Mouse (Mus musculus): Measurements from ENCODE around the gene Sfxn5. TPM values are rescaled to one million over a fixed set of nuclear protein-coding genes. Genes with fewer than 3 reads are reported as not detected.

The Sfxn5 gene
- polyA plus RNA-seq, 1 experiment from 2014 or later: 15.8 TPM

DNA sequence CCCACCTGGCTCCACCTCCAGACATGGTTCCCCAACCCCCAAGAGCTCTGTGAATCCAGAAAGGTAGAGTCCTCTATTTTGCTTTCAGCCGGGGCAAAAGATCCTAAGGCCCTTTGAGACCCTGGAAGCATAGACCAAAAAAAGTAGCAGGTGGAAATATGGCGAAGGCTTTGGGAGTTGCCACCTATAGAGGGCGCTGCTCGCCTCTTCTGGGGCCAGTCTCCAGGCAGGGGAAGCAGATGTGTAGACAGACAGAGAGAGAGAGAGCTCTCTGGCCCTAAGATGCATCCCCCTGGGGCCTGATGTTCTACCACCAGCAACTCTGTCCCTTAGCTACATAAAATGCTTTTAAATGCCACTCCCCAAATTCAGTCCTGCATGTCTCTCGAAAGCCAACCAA lies 96.2 kb downstream of the Sfxn5 start:
- no peak for ATAC-seq (ENCODE audit: low read depth)
- Histone ChIP-seq H3K36me3 (no peaks in the 10 kb centered on the region), H3K27me3 (peaks cover 4% of the 10 kb centered on the region; the same call in 1 of the 2 replicates), H3K4me1 (replicated peaks) (peaks cover 15% of the 10 kb centered on the region), H3K27ac (replicated peaks) (no peak overlapping the region), H3K9me3 (no peaks in the 10 kb centered on the region), H3K4me2 (no peak overlapping the region), H3K4me3 (no peak overlapping the region), H3K9ac (no peak overlapping the region)
- WGBS: 44% methylated on average over 5 of the region's 5 CpGs

GRCm38 (mm10) chr6:85234796-85235195 lies 98.4 kb downstream of the Sfxn5 start:
- no peak; the same call in 1 of the 2 replicates for ATAC-seq (ENCODE audit: low read depth)
- Histone ChIP-seq H3K27ac (replicated peaks) (no peak overlapping the region), H3K9ac (no peak overlapping the region), H3K4me1 (replicated peaks) (peaks cover 21% of the 10 kb centered on the region), H3K4me2 (no peak overlapping the region), H3K36me3 (no peaks in the 10 kb centered on the region), H3K27me3 (peaks cover 4% of the 10 kb centered on the region; the same call in 1 of the 2 replicates), H3K9me3 (no peaks in the 10 kb centered on the region), H3K4me3 (no peak overlapping the region)
- WGBS: 55% methylated on average over 5 of the region's 5 CpGs

GRCm38 (mm10) chr6:85232836-85233623 lies 100.2 kb downstream of the Sfxn5 start:
- H3K27ac ChIP-seq (replicated peaks): no peak overlapping the region
- no peak overlapping the region for H3K4me3 ChIP-seq
- 23% methylated on average over 7 of the region's 7 CpGs for WGBS
- no peak for ATAC-seq (ENCODE audit: low read depth)
- peaks cover 4% of the 10 kb centered on the region; the same call in 1 of the 2 replicates for H3K27me3 ChIP-seq
- H3K4me2 ChIP-seq: no peak overlapping the region
- H3K9me3 ChIP-seq: no peaks in the 10 kb centered on the region
- no peak overlapping the region for H3K9ac ChIP-seq
- H3K36me3 ChIP-seq: no peaks in the 10 kb centered on the region
- H3K4me1 ChIP-seq (replicated peaks): peaks cover 18% of the 10 kb centered on the region

DNA sequence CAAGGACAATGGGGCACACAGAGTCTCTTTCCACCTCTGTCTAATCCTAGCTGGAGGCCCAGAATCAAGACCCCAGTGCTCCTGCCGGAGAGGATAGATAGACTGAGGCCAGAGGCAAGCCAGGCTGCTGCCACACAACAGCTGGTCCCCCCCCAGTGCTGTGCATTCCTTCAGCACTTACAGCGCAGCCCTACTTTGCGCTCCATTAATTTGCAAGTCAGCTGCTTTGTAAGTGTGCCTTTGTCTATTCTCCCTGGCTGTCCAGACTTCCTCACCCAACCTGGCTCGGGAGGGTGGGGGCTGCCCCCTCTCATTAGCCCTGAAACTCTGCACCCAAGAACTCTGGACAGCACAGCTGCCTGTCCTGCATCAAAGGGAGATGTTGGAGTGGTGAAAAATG lies 101.2 kb downstream of the Sfxn5 start:
- ATAC-seq (ENCODE audit: low read depth): no peak; the same call in 1 of the 2 replicates

DNA sequence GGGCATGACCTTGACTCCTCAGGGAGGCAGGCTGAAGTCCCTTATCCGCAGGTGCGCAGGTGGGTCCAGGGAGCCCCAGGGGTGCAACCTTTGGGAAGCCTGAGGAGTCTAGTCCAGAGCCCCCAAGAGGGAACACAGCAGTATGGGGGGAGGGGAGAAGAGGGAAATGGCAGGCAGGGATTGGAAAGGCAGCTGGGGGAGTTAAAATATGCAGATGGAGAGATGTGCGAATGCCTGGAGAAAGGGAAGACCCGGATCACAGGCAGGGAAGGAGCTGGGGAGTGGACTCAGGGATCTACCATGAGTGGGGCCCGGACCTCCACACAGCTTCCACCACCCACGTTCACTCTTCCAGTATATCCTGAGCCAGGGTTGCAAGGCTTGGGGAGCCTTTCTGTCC lies 101.8 kb downstream of the Sfxn5 start:
- Histone ChIP-seq H3K9ac (no peak overlapping the region), H3K4me2 (no peak overlapping the region), H3K36me3 (no peaks in the 10 kb centered on the region), H3K9me3 (no peaks in the 10 kb centered on the region), H3K4me1 (replicated peaks) (peaks cover 18% of the 10 kb centered on the region), H3K4me3 (no peak overlapping the region), H3K27me3 (peaks cover 4% of the 10 kb centered on the region; the same call in 1 of the 2 replicates), H3K27ac (replicated peaks) (no peak overlapping the region)
- no peak for ATAC-seq (ENCODE audit: low read depth)
- 24% methylated on average over 6 of the region's 6 CpGs for WGBS

More for the DNA sequence above, 101.2 kb downstream of the Sfxn5 start:
- Histone ChIP-seq H3K4me2 (no peak overlapping the region), H3K27ac (replicated peaks) (no peak overlapping the region), H3K4me3 (no peak overlapping the region), H3K9me3 (no peaks in the 10 kb centered on the region), H3K4me1 (replicated peaks) (peaks cover 18% of the 10 kb centered on the region), H3K36me3 (no peaks in the 10 kb centered on the region), H3K27me3 (peaks cover 4% of the 10 kb centered on the region; the same call in 1 of the 2 replicates), H3K9ac (no peak overlapping the region)
- 26% methylated on average over 4 of the region's 4 CpGs for WGBS

DNA sequence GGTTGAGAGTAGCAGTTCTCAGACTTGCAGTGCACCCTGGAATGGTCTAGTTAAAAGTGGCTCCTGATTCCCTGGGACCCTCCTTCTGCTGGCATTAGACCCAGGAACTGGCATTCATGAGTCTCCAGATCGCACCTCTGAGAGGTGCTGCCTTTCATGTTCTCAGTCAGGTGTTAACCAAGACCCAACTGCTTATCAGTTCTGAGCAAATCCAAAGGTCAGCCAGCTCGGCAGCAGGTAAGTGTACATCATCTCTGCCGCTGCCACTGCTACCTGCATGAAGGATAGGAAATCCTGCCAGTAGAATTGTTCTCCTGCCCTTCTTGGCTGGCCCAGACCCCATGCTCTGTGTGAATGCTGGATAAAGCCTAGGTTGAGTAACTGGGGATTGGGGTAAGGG lies 102.5 kb downstream of the Sfxn5 start:
- no peaks in the 10 kb centered on the region for H3K36me3 ChIP-seq
- H3K27me3 ChIP-seq: peaks cover 4% of the 10 kb centered on the region; the same call in 1 of the 2 replicates
- H3K4me3 ChIP-seq: no peak overlapping the region
- ATAC-seq (ENCODE audit: low read depth): no peak
- H3K27ac ChIP-seq (replicated peaks): no peak overlapping the region
- H3K4me1 ChIP-seq (replicated peaks): peaks cover 18% of the 10 kb centered on the region
- WGBS: 76% methylated on average over 3 of the region's 3 CpGs
- no peak overlapping the region for H3K9ac ChIP-seq
- no peaks in the 10 kb centered on the region for H3K9me3 ChIP-seq
- H3K4me2 ChIP-seq: no peak overlapping the region

GRCm38 (mm10) chr6:85227520-85227919 lies 105.7 kb downstream of the Sfxn5 start:
- H3K27me3 ChIP-seq: peaks cover 13% of the 10 kb centered on the region; the same call in 1 of the 2 replicates
- no peak for ATAC-seq (ENCODE audit: low read depth)

DNA sequence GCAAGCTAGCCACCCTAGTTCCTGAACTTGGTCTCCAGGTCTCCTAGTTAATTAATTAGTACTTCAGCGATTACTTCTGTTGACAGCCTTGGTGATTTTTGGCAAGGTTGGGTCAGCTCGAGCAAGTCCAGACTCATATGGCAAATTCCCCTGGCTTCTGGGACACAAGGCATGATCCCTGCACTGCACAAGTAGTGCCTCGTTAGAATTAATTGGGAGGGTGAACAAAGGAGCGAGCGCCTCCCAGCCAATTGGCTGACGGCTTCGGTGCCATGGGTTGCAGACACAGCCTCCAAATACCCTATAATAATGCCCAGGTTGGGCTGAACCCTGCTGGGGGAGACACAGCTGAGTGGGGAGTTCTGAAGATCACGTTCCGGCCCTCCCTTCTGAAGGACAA lies 106.7 kb downstream of the Sfxn5 start:
- Histone ChIP-seq H3K4me1 (replicated peaks) (peaks cover 13% of the 10 kb centered on the region), H3K36me3 (no peaks in the 10 kb centered on the region), H3K4me2 (no peak overlapping the region), H3K9me3 (no peaks in the 10 kb centered on the region), H3K27ac (replicated peaks) (no peak overlapping the region), H3K9ac (no peak overlapping the region), H3K27me3 (peaks cover 9% of the 10 kb centered on the region; the same call in 1 of the 2 replicates), H3K4me3 (no peak overlapping the region)
- 68% methylated on average over 9 of the region's 9 CpGs for WGBS
- no peak for ATAC-seq (ENCODE audit: low read depth)

More at GRCm38 (mm10) chr6:85227520-85227919, 105.7 kb downstream of the Sfxn5 start:
- Histone ChIP-seq H3K4me2 (no peak overlapping the region), H3K9ac (no peak overlapping the region), H3K9me3 (no peaks in the 10 kb centered on the region), H3K4me1 (replicated peaks) (peaks cover 20% of the 10 kb centered on the region), H3K27ac (replicated peaks) (no peak overlapping the region), H3K36me3 (no peaks in the 10 kb centered on the region), H3K4me3 (no peak overlapping the region)
- WGBS: 78% methylated on average over 2 of the region's 2 CpGs

- H3K4me3 ChIP-seq: no peak overlapping the region
- H3K9ac ChIP-seq: no peak overlapping the region
- ATAC-seq (ENCODE audit: low read depth): no peak
- H3K36me3 ChIP-seq: no peaks in the 10 kb centered on the region
- no peaks in the 10 kb centered on the region for H3K9me3 ChIP-seq
- peaks cover 9% of the 10 kb centered on the region; the same call in 1 of the 2 replicates for H3K27me3 ChIP-seq
- H3K4me1 ChIP-seq (replicated peaks): 0 out of 2 replicates have a peak, but pooled peaks cover 7% of the 10 kb centered on the region
- H3K27ac ChIP-seq (replicated peaks): no peak overlapping the region
- WGBS: 32% methylated on average over 15 of the region's 15 CpGs
- H3K4me2 ChIP-seq: no peak overlapping the region
Measured at GRCm38 (mm10) chr6:85224442-85224891, 108.8 kb downstream of the Sfxn5 start.

DNA sequence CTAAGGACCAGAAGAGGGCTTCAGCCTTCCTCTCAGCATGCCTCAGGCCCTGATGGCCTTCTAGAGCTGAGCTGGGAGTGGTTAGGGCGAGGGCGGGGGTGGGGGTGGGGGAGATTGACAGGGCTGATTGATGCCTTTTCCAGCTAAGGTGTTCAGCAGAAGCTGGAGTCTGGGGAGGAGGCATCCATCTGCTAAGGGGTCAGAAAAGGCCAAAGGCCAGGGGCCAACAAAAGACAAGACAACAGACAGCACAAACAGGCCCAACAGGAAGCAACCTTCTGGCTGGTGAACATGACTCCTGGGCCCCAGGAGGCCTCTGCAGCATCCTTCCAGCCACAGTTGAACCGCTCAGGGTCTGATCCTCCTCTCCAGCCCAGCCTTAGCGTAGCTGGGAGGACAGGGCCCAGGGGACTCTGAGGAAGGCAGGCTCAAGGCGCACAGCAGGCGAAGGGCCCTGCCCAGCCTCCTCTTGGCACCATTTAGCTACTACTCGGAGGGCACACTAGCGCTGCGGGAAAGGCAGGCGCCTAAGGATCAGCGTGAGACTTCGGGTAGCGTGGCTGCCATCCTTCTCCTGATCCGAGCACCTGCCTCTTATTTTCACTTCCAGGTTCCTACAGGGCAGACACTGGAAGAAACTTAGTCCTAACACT lies 109.6 kb downstream of the Sfxn5 start:
- 33% methylated on average over 14 of the region's 14 CpGs for WGBS
- Histone ChIP-seq H3K9ac (no peak overlapping the region), H3K4me3 (no peak overlapping the region), H3K4me1 (replicated peaks) (peaks cover 10% of the 10 kb centered on the region; the same call in 1 of the 2 replicates), H3K4me2 (no peak overlapping the region), H3K9me3 (no peaks in the 10 kb centered on the region), H3K27me3 (peaks cover 9% of the 10 kb centered on the region; the same call in 1 of the 2 replicates), H3K36me3 (no peaks in the 10 kb centered on the region), H3K27ac (replicated peaks) (no peak overlapping the region)
- ATAC-seq (ENCODE audit: low read depth): no peak

GRCm38 (mm10) chr6:85222551-85222950 lies 110.7 kb downstream of the Sfxn5 start:
- H3K9me3 ChIP-seq: no peaks in the 10 kb centered on the region
- no peak overlapping the region for H3K9ac ChIP-seq
- no peak overlapping the region for H3K4me2 ChIP-seq
- WGBS: 84% methylated on average over 10 of the region's 10 CpGs
- H3K27me3 ChIP-seq: peaks cover 9% of the 10 kb centered on the region; the same call in 1 of the 2 replicates
- H3K4me1 ChIP-seq (replicated peaks): peaks cover 10% of the 10 kb centered on the region; the same call in 1 of the 2 replicates
- no peak for ATAC-seq (ENCODE audit: low read depth)
- H3K4me3 ChIP-seq: no peak overlapping the region
- no peak overlapping the region for H3K27ac ChIP-seq (replicated peaks)
- H3K36me3 ChIP-seq: no peaks in the 10 kb centered on the region

- Histone ChIP-seq H3K4me3 (no peak overlapping the region), H3K27me3 (peaks cover 9% of the 10 kb centered on the region; the same call in 1 of the 2 replicates), H3K9ac (no peak overlapping the region), H3K27ac (replicated peaks) (no peak overlapping the region), H3K9me3 (no peaks in the 10 kb centered on the region), H3K36me3 (no peaks in the 10 kb centered on the region), H3K4me2 (no peak overlapping the region), H3K4me1 (replicated peaks) (peaks cover 10% of the 10 kb centered on the region; the same call in 1 of the 2 replicates)
- no peak for ATAC-seq (ENCODE audit: low read depth)
- 49% methylated on average over 4 of the region's 4 CpGs for WGBS
Measured at GRCm38 (mm10) chr6:85220917-85221316, 112.3 kb downstream of the Sfxn5 start.

Data from neural tube, embryonic 13.5 days (tissue).